Mouse (Mus musculus): ENCODE measurements around the gene Tmem132d. TPM values are rescaled to one million over a fixed set of nuclear protein-coding genes. Genes with fewer than 3 reads are reported as not detected.

The Tmem132d gene
- polyA plus RNA-seq, 2 experiments, result 0.33 to 0.58 TPM

DNA sequence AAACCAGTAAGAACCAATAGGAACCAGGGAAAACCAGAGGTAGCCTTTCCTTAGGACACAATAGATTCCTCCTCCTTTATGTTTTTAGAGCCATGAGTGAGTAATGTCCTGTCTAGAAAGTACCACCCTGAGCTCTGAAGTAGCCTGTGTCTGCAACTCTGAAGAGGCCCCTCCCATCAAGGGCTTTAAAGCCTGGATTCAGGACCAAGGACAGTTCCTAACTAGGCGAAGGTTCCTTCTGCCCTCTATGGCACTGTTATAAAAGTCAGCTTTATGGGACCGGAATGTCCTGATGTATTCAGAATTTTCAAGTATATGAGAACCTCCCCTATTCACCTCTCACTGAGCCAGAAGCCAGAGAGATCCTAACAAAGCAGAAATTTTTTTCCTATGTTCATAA is 84.0 kb downstream of the Tmem132d start:
- DNase-seq (ENCODE audit: low spot score) (peak; percentile 91), ATAC-seq (ENCODE audit: low FRiP score, low read depth) (no peak)
- Histone ChIP-seq H3K4me3 (replicated peaks; ENCODE audit: low read length) (no peak overlapping the region), H3K27ac (replicated peaks; ENCODE audit: low read depth, low read length) (no peak overlapping the region), H3K27me3 (ENCODE audit: control insufficient read depth, insufficient read depth, low read length) (no peaks in the 10 kb centered on the region), H3K9ac (ENCODE audit: low read depth, low read length, severe bottlenecking) (no peak overlapping the region), H3K9me3 (ENCODE audit: control insufficient read depth, low read length) (no peaks in the 10 kb centered on the region), H3K4me2 (replicated peaks; ENCODE audit: low read depth, low read length, severe bottlenecking) (no peak overlapping the region), H3K36me3 (ENCODE audit: control insufficient read depth, insufficient read depth, low read length) (no peaks in the 10 kb centered on the region), H3K4me1 (ENCODE audit: control insufficient read depth, insufficient read depth, low read length) (no peaks in the 10 kb centered on the region)
- 15% methylated on average over 2 of the region's 2 CpGs for WGBS
- no peak for TF ChIP-seq POLR2A (IDR thresholded peaks at IDR 0.05; ENCODE audit: borderline replicate concordance, extremely low read depth, insufficient read depth, insufficient read length)

- WGBS, result 76% methylated on average over 7 of the region's 7 CpGs
- no peaks in the 10 kb centered on the region for H3K9me3 ChIP-seq (ENCODE audit: control insufficient read depth, low read length)
- H3K4me1 ChIP-seq (ENCODE audit: control insufficient read depth, insufficient read depth, low read length), result no peaks in the 10 kb centered on the region
- no peak for DNase-seq (ENCODE audit: low spot score)
- no peak overlapping the region for H3K27ac ChIP-seq (replicated peaks; ENCODE audit: low read depth, low read length)
- no peak overlapping the region for H3K4me3 ChIP-seq (replicated peaks; ENCODE audit: low read length)
- no peaks in the 10 kb centered on the region for H3K27me3 ChIP-seq (ENCODE audit: control insufficient read depth, insufficient read depth, low read length)
- TF ChIP-seq POLR2A (IDR thresholded peaks at IDR 0.05; ENCODE audit: borderline replicate concordance, extremely low read depth, insufficient read depth, insufficient read length), result no peak
- no peak overlapping the region for H3K4me2 ChIP-seq (replicated peaks; ENCODE audit: low read depth, low read length, severe bottlenecking)
- no peaks in the 10 kb centered on the region for H3K36me3 ChIP-seq (ENCODE audit: control insufficient read depth, insufficient read depth, low read length)
- H3K9ac ChIP-seq (ENCODE audit: low read depth, low read length, severe bottlenecking), result no peak overlapping the region
- ATAC-seq (ENCODE audit: low FRiP score, low read depth), result no peak
These were observed 96.0 kb downstream of the Tmem132d start for GRCm38 (mm10) chr5:128336841-128337240.

DNA sequence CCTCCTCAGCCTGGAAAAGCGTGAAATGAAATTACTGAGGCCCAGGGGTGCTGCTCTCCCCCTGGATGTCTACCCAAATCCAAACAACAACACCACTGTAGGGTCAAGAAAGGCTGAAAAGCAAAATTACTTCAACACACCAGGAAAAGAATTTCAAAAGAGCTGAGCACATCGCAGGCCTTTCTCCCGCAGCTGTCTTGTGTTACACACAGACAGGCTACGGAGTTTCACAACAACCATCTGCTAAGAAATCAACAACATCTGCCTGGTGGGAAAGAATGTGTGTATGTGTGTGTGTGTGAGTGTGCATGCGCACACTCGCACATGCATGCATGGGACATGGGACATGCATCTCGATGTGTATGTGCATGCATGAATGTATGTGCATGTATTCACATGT is 100.1 kb downstream of the Tmem132d start:
- Histone ChIP-seq H3K4me1 (ENCODE audit: control insufficient read depth, insufficient read depth, low read length) (no peaks in the 10 kb centered on the region), H3K4me2 (replicated peaks; ENCODE audit: low read depth, low read length, severe bottlenecking) (no peak overlapping the region), H3K36me3 (ENCODE audit: control insufficient read depth, insufficient read depth, low read length) (no peaks in the 10 kb centered on the region), H3K4me3 (replicated peaks; ENCODE audit: low read length) (no peak overlapping the region), H3K27ac (replicated peaks; ENCODE audit: low read depth, low read length) (no peak overlapping the region), H3K9me3 (ENCODE audit: control insufficient read depth, low read length) (no peaks in the 10 kb centered on the region), H3K9ac (ENCODE audit: low read depth, low read length, severe bottlenecking) (no peak overlapping the region), H3K27me3 (ENCODE audit: control insufficient read depth, insufficient read depth, low read length) (no peaks in the 10 kb centered on the region)
- 62% methylated on average over 7 of the region's 7 CpGs for WGBS
- peak; percentile 6 for DNase-seq (ENCODE audit: low spot score)
- ATAC-seq (ENCODE audit: low FRiP score, low read depth), result no peak
- no peak for TF ChIP-seq POLR2A (IDR thresholded peaks at IDR 0.05; ENCODE audit: borderline replicate concordance, extremely low read depth, insufficient read depth, insufficient read length)

DNA sequence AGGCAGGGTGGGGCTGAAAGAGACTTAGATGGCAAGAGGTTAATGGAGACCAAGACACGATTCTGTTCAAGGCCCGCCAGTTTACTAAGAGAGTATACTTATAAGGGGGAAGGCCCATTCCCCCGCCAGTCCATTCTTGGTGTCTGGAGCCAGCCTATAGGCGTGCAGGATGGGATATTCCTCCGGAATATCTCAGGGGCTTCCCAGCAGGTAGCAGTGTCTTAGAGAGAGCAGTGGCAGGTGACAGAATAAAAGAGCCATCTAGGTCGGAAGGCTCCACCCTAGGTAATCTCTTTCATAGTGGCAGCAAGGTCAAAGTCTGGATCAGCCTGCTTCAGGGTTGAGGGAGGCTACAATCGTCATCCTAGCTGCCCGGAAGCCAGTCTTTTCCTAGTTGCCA is 102.5 kb downstream of the Tmem132d start:
- H3K27ac ChIP-seq (replicated peaks; ENCODE audit: low read depth, low read length), result no peak overlapping the region
- no peak overlapping the region for H3K4me3 ChIP-seq (replicated peaks; ENCODE audit: low read length)
- H3K9ac ChIP-seq (ENCODE audit: low read depth, low read length, severe bottlenecking), result no peak overlapping the region
- no peaks in the 10 kb centered on the region for H3K4me1 ChIP-seq (ENCODE audit: control insufficient read depth, insufficient read depth, low read length)
- DNase-seq (ENCODE audit: low spot score) (no peak), ATAC-seq (ENCODE audit: low FRiP score, low read depth) (no peak)
- H3K4me2 ChIP-seq (replicated peaks; ENCODE audit: low read depth, low read length, severe bottlenecking), result no peak overlapping the region
- no peak for TF ChIP-seq POLR2A (IDR thresholded peaks at IDR 0.05; ENCODE audit: borderline replicate concordance, extremely low read depth, insufficient read depth, insufficient read length)
- 79% methylated on average over 8 of the region's 8 CpGs for WGBS
- H3K27me3 ChIP-seq (ENCODE audit: control insufficient read depth, insufficient read depth, low read length), result no peaks in the 10 kb centered on the region
- no peaks in the 10 kb centered on the region for H3K36me3 ChIP-seq (ENCODE audit: control insufficient read depth, insufficient read depth, low read length)
- H3K9me3 ChIP-seq (ENCODE audit: control insufficient read depth, low read length), result no peaks in the 10 kb centered on the region

- no peak overlapping the region for H3K9ac ChIP-seq (ENCODE audit: low read depth, low read length, severe bottlenecking)
- no peaks in the 10 kb centered on the region for H3K9me3 ChIP-seq (ENCODE audit: control insufficient read depth, low read length)
- TF ChIP-seq POLR2A (IDR thresholded peaks at IDR 0.05; ENCODE audit: borderline replicate concordance, extremely low read depth, insufficient read depth, insufficient read length), result no peak
- WGBS, result 83% methylated on average over 2 of the region's 2 CpGs
- H3K36me3 ChIP-seq (ENCODE audit: control insufficient read depth, insufficient read depth, low read length), result no peaks in the 10 kb centered on the region
- DNase-seq (ENCODE audit: low spot score) (no peak), ATAC-seq (ENCODE audit: low FRiP score, low read depth) (no peak)
- no peaks in the 10 kb centered on the region for H3K27me3 ChIP-seq (ENCODE audit: control insufficient read depth, insufficient read depth, low read length)
- H3K4me1 ChIP-seq (ENCODE audit: control insufficient read depth, insufficient read depth, low read length), result no peaks in the 10 kb centered on the region
- H3K4me3 ChIP-seq (replicated peaks; ENCODE audit: low read length), result no peak overlapping the region
- H3K27ac ChIP-seq (replicated peaks; ENCODE audit: low read depth, low read length), result no peak overlapping the region
- H3K4me2 ChIP-seq (replicated peaks; ENCODE audit: low read depth, low read length, severe bottlenecking), result no peak overlapping the region
These were observed 130.5 kb downstream of the Tmem132d start for GRCm38 (mm10) chr5:128302387-128302786.

DNA sequence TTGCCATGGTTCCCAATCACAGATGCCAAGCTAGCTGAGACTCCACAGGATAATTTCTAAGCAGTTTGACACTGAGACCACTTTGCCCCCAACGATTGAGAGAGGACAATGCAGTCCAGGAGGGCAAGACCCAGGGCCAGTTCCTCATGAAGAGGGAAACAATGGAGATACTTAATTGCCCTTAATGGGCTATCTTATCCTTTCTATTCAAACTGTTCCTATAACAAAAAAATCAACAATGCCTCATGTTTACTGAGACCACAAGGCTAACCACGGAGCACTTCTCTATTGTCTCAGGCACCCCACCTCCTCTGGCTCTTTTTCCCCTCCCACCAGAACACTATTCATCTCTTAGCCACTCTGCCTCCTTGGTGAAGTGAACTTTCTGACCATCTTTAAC is 141.7 kb downstream of the Tmem132d start:
- H3K4me2 ChIP-seq (replicated peaks; ENCODE audit: low read depth, low read length, severe bottlenecking), result no peak overlapping the region
- H3K4me3 ChIP-seq (replicated peaks; ENCODE audit: low read length), result no peak overlapping the region
- H3K9ac ChIP-seq (ENCODE audit: low read depth, low read length, severe bottlenecking), result no peak overlapping the region
- no peak overlapping the region for H3K27ac ChIP-seq (replicated peaks; ENCODE audit: low read depth, low read length)
- no peaks in the 10 kb centered on the region for H3K36me3 ChIP-seq (ENCODE audit: control insufficient read depth, insufficient read depth, low read length)
- no peak for DNase-seq (ENCODE audit: low spot score)
- no peaks in the 10 kb centered on the region for H3K4me1 ChIP-seq (ENCODE audit: control insufficient read depth, insufficient read depth, low read length)
- no peak for ATAC-seq (ENCODE audit: low FRiP score, low read depth)
- no peak for TF ChIP-seq POLR2A (IDR thresholded peaks at IDR 0.05; ENCODE audit: borderline replicate concordance, extremely low read depth, insufficient read depth, insufficient read length)
- no peaks in the 10 kb centered on the region for H3K9me3 ChIP-seq (ENCODE audit: control insufficient read depth, low read length)
- WGBS, result 74% methylated on average over 2 of the region's 2 CpGs
- no peaks in the 10 kb centered on the region for H3K27me3 ChIP-seq (ENCODE audit: control insufficient read depth, insufficient read depth, low read length)

Data from limb, embryonic 14.5 days (tissue).